Mouse (Mus musculus) kidney, adult 2 months (tissue): Measurements from ENCODE around the gene Scrt2. TPM values are rescaled to one million over a fixed set of nuclear protein-coding genes. Genes with fewer than 3 reads are reported as not detected.

Source experiments
- DNase-seq: peaks from one replicate; pipeline ENCODE4 v3.0.0; 2021
- H3K27ac ChIP-seq: fragments of 200-500 bp; 2 replicates; pipeline ENCODE4 v1.5.1; 2012; ENCODE audit warnings: low read depth, low read length, control low read depth, inconsistent platforms; ENCODE audit not compliant: insufficient read depth
- H3K27me3 ChIP-seq: fragments of 200-500 bp; replicated peaks from 2 replicates; pipeline ENCODE4 v1.6.1; 2012; ENCODE audit warnings: mild to moderate bottlenecking, moderate library complexity, low read length, inconsistent platforms; ENCODE audit not compliant: control insufficient read depth, insufficient read depth
- H3K36me3 ChIP-seq: fragments of 200-500 bp; 2 replicates; pipeline ENCODE4 v1.6.1; 2012; ENCODE audit warnings: mild to moderate bottlenecking, moderate library complexity, low read length, inconsistent platforms; ENCODE audit not compliant: control insufficient read depth, insufficient read depth
- H3K4me1 ChIP-seq: fragments of 200-500 bp; 2 replicates; pipeline ENCODE4 v1.6.1; 2011; ENCODE audit warnings: low read length; ENCODE audit not compliant: control insufficient read depth, insufficient read depth
- H3K4me3 ChIP-seq: fragments of 200-500 bp; 2 replicates; pipeline ENCODE4 v1.5.1; 2011; ENCODE audit warnings: mild to moderate bottlenecking, low read depth, low read length, control low read depth; ENCODE audit not compliant: insufficient read depth
- CTCF ChIP-seq: fragments of 200-500 bp; conservative IDR thresholded peaks from 2 replicates; pipeline ENCODE4 v1.5.1; 2011; ENCODE audit warnings: low read depth, mild to moderate bottlenecking, control low read depth, low read length, moderate library complexity, mixed read lengths; ENCODE audit not compliant: insufficient read depth, insufficient read length
- POLR2A ChIP-seq: fragments of 200-500 bp; IDR thresholded peaks from one replicate; pipeline ENCODE4 v1.6.1; 2011; ENCODE audit warnings: low read depth, low read length, control low read depth
- WGBS: fragments of 180-500 bp; shearing (Covaris S2); methylation state at CpG from one replicate; pipeline ENCODE4 v1.1.7; 2018; 5-methylcytosine and 5-hydroxymethylcytosine counted together
- polyA plus RNA-seq: library from polyadenylated mRNA; depleted of rRNA; stranded (reverse); fragments of >200 nt; gene quantifications from 2 replicates; pipeline ENCODE4 v1.2.3, GENCODE M21; 2012; rRNA removed

Gene Scrt2
- polyA plus RNA-seq, 1 experiment = not detected

DNA sequence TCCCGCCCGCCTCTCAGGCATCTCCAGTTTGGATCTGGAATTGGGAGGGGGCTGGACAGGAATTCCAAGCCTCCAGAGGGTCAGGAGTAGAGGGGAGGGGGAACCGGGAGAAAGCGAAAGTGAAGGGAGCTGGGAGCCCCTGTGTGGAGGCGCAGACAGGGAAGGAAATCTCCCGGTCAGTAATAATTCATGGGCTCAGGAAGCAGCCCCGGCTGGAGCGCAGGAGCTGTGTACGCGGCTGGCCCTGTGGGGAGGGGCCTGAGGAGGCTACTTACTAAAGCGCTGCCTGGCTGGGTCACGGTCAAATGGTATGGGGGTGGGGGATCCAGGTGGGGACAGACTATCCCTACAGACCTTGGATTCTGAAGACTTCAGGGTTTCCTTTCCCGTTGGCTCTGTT, 60.7 kb downstream of the Scrt2 start:
- Histone ChIP-seq H3K4me3 (peak overlapping the region; percentile 51), H3K4me1 (no peaks in the 10 kb centered on the region), H3K27ac (no peak overlapping the region), H3K27me3 (no peaks in the 10 kb centered on the region), H3K36me3 (no peaks in the 10 kb centered on the region)
- 2% methylated on average over 13 of the region's 13 CpGs for WGBS
- DNase-seq = peak; percentile 74
- no peak for TF ChIP-seq POLR2A
- no peak for TF ChIP-seq CTCF

- Histone ChIP-seq H3K36me3 (no peaks in the 10 kb centered on the region), H3K27ac (no peak overlapping the region), H3K4me3 (no peak overlapping the region), H3K4me1 (no peaks in the 10 kb centered on the region), H3K27me3 (no peaks in the 10 kb centered on the region)
- DNase-seq = no peak
- TF ChIP-seq POLR2A = no peak
- TF ChIP-seq CTCF = no peak
- WGBS = 7% methylated on average over 11 of the region's 11 CpGs
Observed at GRCm38 (mm10) chr2:152142571-152142970, 61.2 kb downstream of the Scrt2 start.

- DNase-seq = peak; percentile 80
- Histone ChIP-seq H3K27me3 (no peaks in the 10 kb centered on the region), H3K4me3 (peak within 1 kb of the TSS; percentile 68), H3K36me3 (no peaks in the 10 kb centered on the region), H3K4me1 (no peaks in the 10 kb centered on the region), H3K27ac (peak within 1 kb of the TSS; percentile 51; the same call in 1 of the 2 replicates)
- WGBS = under 1% methylated on average over 116 of the region's 118 CpGs
- peak; percentile 20 for TF ChIP-seq POLR2A
- no peak for TF ChIP-seq CTCF
Observed at GRCm38 (mm10) chr2:152143279-152144157, 62.2 kb downstream of the Scrt2 start, which contains the start of gene Tcf15. Gene Tcf15 (plus strand): TSS chr2:152143561.

DNA sequence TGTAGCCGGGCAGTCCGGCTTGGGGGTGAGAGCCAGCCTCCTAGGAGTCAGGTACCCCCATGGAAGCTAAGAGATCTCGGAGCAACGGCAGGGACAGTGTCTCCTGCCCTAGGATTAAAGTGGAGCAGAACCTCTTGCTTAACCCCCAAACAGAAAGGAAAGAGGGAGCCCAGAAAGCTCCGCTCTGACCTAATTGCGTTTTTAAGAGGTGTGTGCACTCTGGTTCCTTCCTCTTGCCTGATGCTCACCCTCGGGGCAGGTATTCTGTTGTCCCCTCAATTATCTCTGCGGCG, 62.8 kb downstream of the Scrt2 start:
- WGBS = 31% methylated on average over 9 of the region's 9 CpGs
- Histone ChIP-seq H3K36me3 (no peaks in the 10 kb centered on the region), H3K27me3 (no peaks in the 10 kb centered on the region), H3K4me3 (peak overlapping the region; percentile 68), H3K4me1 (no peaks in the 10 kb centered on the region), H3K27ac (no peak overlapping the region)
- TF ChIP-seq CTCF = no peak
- no peak for TF ChIP-seq POLR2A
- DNase-seq = no peak

GRCm38 (mm10) chr2:152144501-152144900, 63.2 kb downstream of the Scrt2 start:
- WGBS = 73% methylated on average over 5 of the region's 5 CpGs
- Histone ChIP-seq H3K4me3 (0 out of 2 replicates have a peak overlapping the region, but pooled peaks have one; percentile 5), H3K27ac (no peak overlapping the region), H3K4me1 (no peaks in the 10 kb centered on the region), H3K27me3 (no peaks in the 10 kb centered on the region), H3K36me3 (no peaks in the 10 kb centered on the region)
- no peak for DNase-seq
- TF ChIP-seq CTCF = no peak
- TF ChIP-seq POLR2A = no peak

Other genes starting within 250 kb of the Scrt2 start
- gene Rspo4, start 238.6 kb upstream of the Scrt2 start, polyA plus RNA-seq = not detected in 2 replicates
- gene Angpt4, start 170.3 kb upstream of the Scrt2 start, polyA plus RNA-seq = 0.81 and 1.4 TPM in 2 replicates
- gene Fam110a, start 101.3 kb upstream of the Scrt2 start, polyA plus RNA-seq = 14.2 and 16.2 TPM in 2 replicates
- 17.4 and 23.6 TPM in 2 replicates for gene Slc52a3, start 85.0 kb upstream of the Scrt2 start, polyA plus RNA-seq
- gene Srxn1, start 24.0 kb downstream of the Scrt2 start, polyA plus RNA-seq = 113 and 135 TPM in 2 replicates
- gene Tcf15, start 62.0 kb downstream of the Scrt2 start, polyA plus RNA-seq = 2.9 and 4.6 TPM in 2 replicates
- 26.1 and 35.0 TPM in 2 replicates for gene Csnk2a1, start 145.3 kb downstream of the Scrt2 start, polyA plus RNA-seq
- 54.6 and 59.5 TPM in 2 replicates for gene Tbc1d20, start 212.3 kb downstream of the Scrt2 start, polyA plus RNA-seq